Mouse (Mus musculus) ES-Bruce4 (cell line): ENCODE results near the gene Csf2rb2.

Experiments used
- EP300 ChIP-seq: IDR thresholded peaks from 2 replicates; pipeline ENCODE4 v1.6.1; 2011; ENCODE audit warnings: low read depth, low read length; ENCODE audit not compliant: insufficient read depth
- POLR2A ChIP-seq: IDR thresholded peaks from one replicate; pipeline ENCODE4 v1.8.1; 2011; ENCODE audit warnings: low read length; ENCODE audit not compliant: insufficient read depth

- no peak for TF ChIP-seq POLR2A
- no peak for TF ChIP-seq EP300
Observed at GRCm38 (mm10) chr15:78351586-78352165, 46.2 kb upstream of the Csf2rb2 start.
